Mouse (Mus musculus): ENCODE measurements around the gene Fcgr1. TPM values are rescaled to one million over a fixed set of nuclear protein-coding genes. Genes with fewer than 3 reads are reported as not detected.
"Not testable (repeated sequence)": the region's sequence is repeated elsewhere in the genome, so short reads cannot be mapped to it uniquely, and the experiment has no call there.

Fcgr1 gene
- polyA plus RNA-seq, 1 experiment, result 0.02 TPM

DNA sequence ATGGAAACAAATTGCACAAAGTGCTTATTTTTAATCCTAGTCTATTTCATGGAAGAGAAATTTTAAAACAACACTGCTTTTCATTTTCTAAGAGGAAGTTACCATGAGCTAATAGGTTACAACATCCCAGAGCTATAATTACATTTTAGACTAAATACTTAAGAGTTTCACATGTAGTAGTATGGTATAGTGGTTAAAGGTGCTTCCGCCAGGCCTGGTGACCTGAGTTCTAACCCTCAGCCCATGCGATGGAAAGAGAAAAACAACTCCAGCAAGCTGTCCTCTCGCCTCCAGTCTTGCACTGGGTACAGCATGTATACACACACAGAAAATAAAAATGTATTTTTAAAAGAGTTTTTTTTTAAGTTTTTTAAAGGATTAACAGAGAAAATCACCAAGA is 42.0 kb downstream of the Fcgr1 start:
- peaks cover 2% of the 10 kb centered on the region for H3K79me3 ChIP-seq (ENCODE audit: low read depth)
- TF ChIP-seq FOSL1 (IDR thresholded peaks at IDR 0.05; ENCODE audit: insufficient read depth, low read length, poor library complexity, severe bottlenecking) (no peak), CEBPB (IDR thresholded peaks at IDR 0.05; ENCODE audit: low read depth) (no peak), USF1 (IDR thresholded peaks at IDR 0.05; ENCODE audit: low read depth) (no peak), MYOD1 (IDR thresholded peaks at IDR 0.05; ENCODE audit: control insufficient read depth, insufficient read length, low read depth) (no peak), CTCF (IDR thresholded peaks at IDR 0.05; ENCODE audit: control insufficient read depth, insufficient read depth, insufficient read length) (no peak), MAX (IDR thresholded peaks at IDR 0.05) (no peak), MYOG (IDR thresholded peaks at IDR 0.05; ENCODE audit: control insufficient read depth, extremely low read depth, insufficient read length) (no peak)
- H3K79me2 ChIP-seq (ENCODE audit: control insufficient read depth, insufficient read depth), result no peaks in the 10 kb centered on the region
- H3K36me3 ChIP-seq (ENCODE audit: control insufficient read depth, insufficient read depth), result no peaks in the 10 kb centered on the region
- H3K4me3 ChIP-seq (ENCODE audit: insufficient read depth, poor library complexity, severe bottlenecking), result no peak overlapping the region
- no peaks in the 10 kb centered on the region for H3K27me3 ChIP-seq (ENCODE audit: control insufficient read depth, insufficient read depth, insufficient read length)
- no peak overlapping the region for H3ac ChIP-seq (ENCODE audit: control insufficient read depth, insufficient read length, low read depth)

DNA sequence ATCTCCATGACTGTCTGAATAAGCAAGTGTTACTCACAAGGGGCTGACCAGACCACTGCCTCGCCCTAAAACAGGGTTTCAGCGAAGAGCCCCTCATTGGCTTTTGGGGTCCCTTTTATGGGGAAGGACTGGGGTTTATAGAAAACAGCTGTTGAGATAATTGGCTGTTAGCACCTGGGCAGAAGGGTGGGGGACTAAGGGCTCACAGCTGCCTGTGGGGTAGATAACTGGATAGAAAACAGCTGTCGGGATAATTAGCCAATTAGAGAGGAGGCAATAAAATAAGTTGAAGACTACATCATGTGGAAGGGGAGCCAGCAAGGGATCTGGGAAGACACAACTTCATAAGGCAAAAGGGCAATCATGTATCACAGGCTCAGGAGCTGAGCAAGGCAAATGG is 42.9 kb downstream of the Fcgr1 start:
- Histone ChIP-seq H3K79me3 (ENCODE audit: low read depth) (peaks cover 2% of the 10 kb centered on the region), H3ac (ENCODE audit: control insufficient read depth, insufficient read length, low read depth) (no peak overlapping the region), H3K4me3 (ENCODE audit: insufficient read depth, poor library complexity, severe bottlenecking) (no peak overlapping the region), H3K79me2 (ENCODE audit: control insufficient read depth, insufficient read depth) (no peaks in the 10 kb centered on the region), H3K27me3 (ENCODE audit: control insufficient read depth, insufficient read depth, insufficient read length) (no peaks in the 10 kb centered on the region), H3K36me3 (ENCODE audit: control insufficient read depth, insufficient read depth) (no peaks in the 10 kb centered on the region)
- no peak for TF ChIP-seq USF1 (IDR thresholded peaks at IDR 0.05; ENCODE audit: low read depth)
- TF ChIP-seq FOSL1 (IDR thresholded peaks at IDR 0.05; ENCODE audit: insufficient read depth, low read length, poor library complexity, severe bottlenecking), result no peak
- TF ChIP-seq CTCF (IDR thresholded peaks at IDR 0.05; ENCODE audit: control insufficient read depth, insufficient read depth, insufficient read length), result no peak
- TF ChIP-seq MYOG (IDR thresholded peaks at IDR 0.05; ENCODE audit: control insufficient read depth, extremely low read depth, insufficient read length), result no peak
- no peak for TF ChIP-seq MYOD1 (IDR thresholded peaks at IDR 0.05; ENCODE audit: control insufficient read depth, insufficient read length, low read depth)
- TF ChIP-seq CEBPB (IDR thresholded peaks at IDR 0.05; ENCODE audit: low read depth), result no peak
- no peak for TF ChIP-seq MAX (IDR thresholded peaks at IDR 0.05)

DNA sequence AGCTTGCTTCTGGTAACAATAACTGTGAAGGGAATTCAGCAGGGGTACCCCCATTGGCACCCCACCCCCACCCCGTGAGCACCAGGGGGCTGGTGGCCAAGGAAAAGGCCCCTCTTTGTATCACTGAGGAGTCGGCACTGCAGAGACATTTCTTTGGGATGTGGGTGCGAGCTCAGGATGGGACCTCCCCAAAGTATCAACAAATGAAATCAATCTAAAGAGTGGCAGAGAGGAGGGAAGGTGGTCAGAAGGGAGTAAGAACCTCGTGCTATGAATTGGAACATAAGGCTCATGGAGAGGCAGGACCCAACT is 44.8 kb downstream of the Fcgr1 start:
- no peaks in the 10 kb centered on the region for H3K79me2 ChIP-seq (ENCODE audit: control insufficient read depth, insufficient read depth)
- peak overlapping the region; percentile 3 for H3K4me3 ChIP-seq (ENCODE audit: insufficient read depth, poor library complexity, severe bottlenecking)
- H3K36me3 ChIP-seq (ENCODE audit: control insufficient read depth, insufficient read depth), result no peaks in the 10 kb centered on the region
- no peak for TF ChIP-seq FOSL1 (IDR thresholded peaks at IDR 0.05; ENCODE audit: insufficient read depth, low read length, poor library complexity, severe bottlenecking)
- TF ChIP-seq CEBPB (IDR thresholded peaks at IDR 0.05; ENCODE audit: low read depth), result no peak
- no peak for TF ChIP-seq MYOG (IDR thresholded peaks at IDR 0.05; ENCODE audit: control insufficient read depth, extremely low read depth, insufficient read length)
- no peak for TF ChIP-seq MYOD1 (IDR thresholded peaks at IDR 0.05; ENCODE audit: control insufficient read depth, insufficient read length, low read depth)
- no peak for TF ChIP-seq CTCF (IDR thresholded peaks at IDR 0.05; ENCODE audit: control insufficient read depth, insufficient read depth, insufficient read length)
- no peak for TF ChIP-seq MAX (IDR thresholded peaks at IDR 0.05)
- TF ChIP-seq USF1 (IDR thresholded peaks at IDR 0.05; ENCODE audit: low read depth), result no peak
- peaks cover 2% of the 10 kb centered on the region for H3K79me3 ChIP-seq (ENCODE audit: low read depth)
- H3ac ChIP-seq (ENCODE audit: control insufficient read depth, insufficient read length, low read depth), result no peak overlapping the region
- H3K27me3 ChIP-seq (ENCODE audit: control insufficient read depth, insufficient read depth, insufficient read length), result no peaks in the 10 kb centered on the region

DNA sequence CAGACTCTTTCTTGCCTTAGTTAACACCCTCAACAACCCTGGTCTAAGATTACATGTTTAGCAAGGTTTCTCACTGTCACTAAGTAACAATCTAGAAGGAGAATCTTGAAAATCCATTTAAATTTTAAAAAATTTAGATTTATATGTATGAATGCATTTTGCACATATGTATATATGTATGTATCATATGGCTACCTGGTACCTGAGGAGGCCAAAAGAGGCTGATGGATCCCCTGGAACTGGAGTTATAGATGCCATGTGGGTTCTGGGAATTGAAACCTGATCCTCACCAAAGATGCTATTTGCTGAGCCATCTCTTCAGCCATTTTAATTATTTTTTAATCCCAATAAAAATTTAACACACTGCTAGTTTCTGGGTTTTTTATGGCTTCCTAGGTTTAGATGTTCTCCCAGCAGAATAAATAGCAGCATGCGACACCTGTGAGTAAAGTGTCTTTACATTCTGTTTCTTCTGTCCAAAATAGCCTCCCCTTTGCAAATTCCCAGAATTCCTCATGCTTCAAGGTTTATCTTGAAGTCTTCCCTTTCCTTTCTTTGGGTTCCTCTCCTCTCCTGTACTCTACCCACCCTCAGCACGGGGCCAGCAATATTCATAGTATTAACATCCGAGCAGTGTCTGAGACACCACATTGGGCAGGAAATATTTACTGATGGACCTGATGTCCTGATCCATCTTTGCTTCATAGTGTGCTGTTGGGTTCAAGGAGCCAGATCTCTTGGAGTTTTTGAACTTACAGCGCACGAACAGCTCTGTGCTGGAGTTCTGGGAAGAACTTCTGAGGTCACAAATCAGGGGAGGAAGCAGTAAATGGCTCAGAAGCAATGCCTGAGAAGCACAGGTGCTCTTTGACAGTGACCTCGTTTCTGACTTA is 45.4 kb downstream of the Fcgr1 start:
- no peak for TF ChIP-seq USF1 (IDR thresholded peaks at IDR 0.05; ENCODE audit: low read depth)
- TF ChIP-seq CEBPB (IDR thresholded peaks at IDR 0.05; ENCODE audit: low read depth), result no peak
- TF ChIP-seq MYOD1 (IDR thresholded peaks at IDR 0.05; ENCODE audit: control insufficient read depth, insufficient read length, low read depth), result no peak
- TF ChIP-seq MYOG (IDR thresholded peaks at IDR 0.05; ENCODE audit: control insufficient read depth, extremely low read depth, insufficient read length), result no peak
- no peak for TF ChIP-seq FOSL1 (IDR thresholded peaks at IDR 0.05; ENCODE audit: insufficient read depth, low read length, poor library complexity, severe bottlenecking)
- TF ChIP-seq CTCF (IDR thresholded peaks at IDR 0.05; ENCODE audit: control insufficient read depth, insufficient read depth, insufficient read length), result no peak
- no peak for TF ChIP-seq MAX (IDR thresholded peaks at IDR 0.05)
- H3K79me3 ChIP-seq (ENCODE audit: low read depth), result peaks cover 2% of the 10 kb centered on the region

DNA sequence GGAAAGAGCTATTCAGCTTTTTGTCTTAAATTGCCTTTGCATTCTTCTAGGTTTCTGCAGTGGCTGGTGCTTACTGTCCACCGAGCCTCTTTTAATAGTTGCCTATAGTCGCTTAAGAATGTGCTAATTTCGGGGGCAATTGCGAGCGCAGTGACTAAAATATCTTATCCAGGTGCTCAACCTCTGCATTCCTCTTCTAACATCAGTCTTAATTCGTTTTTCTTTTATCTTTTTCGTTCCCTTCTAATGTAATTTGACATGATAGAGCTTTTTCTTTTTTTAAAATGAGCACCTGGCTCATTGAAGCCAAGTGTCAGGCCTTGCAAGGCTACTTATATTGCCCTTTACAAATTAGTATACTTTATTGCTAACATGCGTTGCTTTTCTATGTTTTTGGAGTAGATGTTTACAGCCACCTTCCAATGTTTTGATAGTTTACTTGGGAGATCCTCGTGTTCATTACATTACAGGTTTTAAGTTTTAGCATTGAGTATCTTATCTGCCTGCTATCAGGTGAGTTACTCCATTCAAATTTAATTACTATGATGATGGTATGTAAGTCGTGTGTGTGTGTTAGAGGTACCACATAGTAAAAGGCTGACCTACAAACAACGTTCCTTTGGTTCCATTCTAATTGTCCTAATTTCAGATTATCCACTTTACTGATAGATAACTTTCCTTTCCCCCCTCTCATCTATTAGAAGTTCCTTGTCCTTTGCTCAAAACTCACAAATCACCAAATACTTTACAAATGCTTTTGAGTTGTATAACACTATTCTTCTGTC is 46.2 kb downstream of the Fcgr1 start:
- H3K79me3 ChIP-seq (ENCODE audit: low read depth), result peaks cover 2% of the 10 kb centered on the region
- peak overlapping the region; percentile 67 for H3ac ChIP-seq (ENCODE audit: control insufficient read depth, insufficient read length, low read depth)
- H3K36me3 ChIP-seq (ENCODE audit: control insufficient read depth, insufficient read depth), result no peaks in the 10 kb centered on the region
- no peaks in the 10 kb centered on the region for H3K27me3 ChIP-seq (ENCODE audit: control insufficient read depth, insufficient read depth, insufficient read length)
- H3K79me2 ChIP-seq (ENCODE audit: control insufficient read depth, insufficient read depth), result no peaks in the 10 kb centered on the region
- no peak for TF ChIP-seq USF1 (IDR thresholded peaks at IDR 0.05; ENCODE audit: low read depth)
- no peak for TF ChIP-seq CEBPB (IDR thresholded peaks at IDR 0.05; ENCODE audit: low read depth)
- no peak for TF ChIP-seq CTCF (IDR thresholded peaks at IDR 0.05; ENCODE audit: control insufficient read depth, insufficient read depth, insufficient read length)
- TF ChIP-seq MAX (IDR thresholded peaks at IDR 0.05), result no peak
- no peak for TF ChIP-seq FOSL1 (IDR thresholded peaks at IDR 0.05; ENCODE audit: insufficient read depth, low read length, poor library complexity, severe bottlenecking)
- TF ChIP-seq MYOG (IDR thresholded peaks at IDR 0.05; ENCODE audit: control insufficient read depth, extremely low read depth, insufficient read length), result no peak
- no peak for TF ChIP-seq MYOD1 (IDR thresholded peaks at IDR 0.05; ENCODE audit: control insufficient read depth, insufficient read length, low read depth)
- H3K4me3 ChIP-seq (ENCODE audit: insufficient read depth, poor library complexity, severe bottlenecking), result peak overlapping the region; percentile 25

More for the DNA sequence above, 45.4 kb downstream of the Fcgr1 start:
- peak overlapping the region; percentile 25 for H3K4me3 ChIP-seq (ENCODE audit: insufficient read depth, poor library complexity, severe bottlenecking)
- peak overlapping the region; percentile 35 for H3ac ChIP-seq (ENCODE audit: control insufficient read depth, insufficient read length, low read depth)
- no peaks in the 10 kb centered on the region for H3K79me2 ChIP-seq (ENCODE audit: control insufficient read depth, insufficient read depth)
- no peaks in the 10 kb centered on the region for H3K36me3 ChIP-seq (ENCODE audit: control insufficient read depth, insufficient read depth)
- H3K27me3 ChIP-seq (ENCODE audit: control insufficient read depth, insufficient read depth, insufficient read length), result no peaks in the 10 kb centered on the region

DNA sequence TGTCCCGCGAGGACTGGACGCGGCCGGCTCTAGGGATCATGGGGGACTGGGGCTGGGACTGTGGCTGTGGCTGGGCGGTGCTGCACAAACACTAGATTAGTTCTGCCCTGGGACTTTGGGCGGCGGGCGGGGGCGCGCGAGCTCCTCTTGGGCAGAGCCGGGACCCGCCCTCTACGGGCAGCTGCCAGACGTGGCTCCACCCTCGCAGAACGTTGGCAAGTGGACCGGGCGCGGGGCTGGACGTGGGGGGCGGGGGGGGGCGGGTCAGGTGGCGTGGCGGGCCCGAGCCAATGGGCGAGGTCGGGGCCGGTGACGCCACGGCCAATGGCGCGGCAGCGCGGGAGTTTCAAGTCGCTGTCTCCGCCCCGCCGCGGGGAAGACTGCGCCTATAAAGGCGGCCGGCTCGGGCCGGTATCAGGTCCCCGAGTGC is 47.3 kb downstream of the Fcgr1 start, which contains the start of gene Hist2h3c1:
Gene Hist2h3c1 (plus strand): TSS at position 259 of the 430 bp plus-strand sequence.
- H3K4me3 ChIP-seq (ENCODE audit: insufficient read depth, poor library complexity, severe bottlenecking), result peak within 1 kb of the TSS; percentile 25
- H3K79me2 ChIP-seq (ENCODE audit: control insufficient read depth, insufficient read depth); H3K36me3 ChIP-seq (ENCODE audit: control insufficient read depth, insufficient read depth); H3K27me3 ChIP-seq (ENCODE audit: control insufficient read depth, insufficient read depth, insufficient read length); H3K79me3 ChIP-seq (ENCODE audit: low read depth): not testable (repeated sequence)
- peak within 1 kb of the TSS; percentile 67 for H3ac ChIP-seq (ENCODE audit: control insufficient read depth, insufficient read length, low read depth)

DNA sequence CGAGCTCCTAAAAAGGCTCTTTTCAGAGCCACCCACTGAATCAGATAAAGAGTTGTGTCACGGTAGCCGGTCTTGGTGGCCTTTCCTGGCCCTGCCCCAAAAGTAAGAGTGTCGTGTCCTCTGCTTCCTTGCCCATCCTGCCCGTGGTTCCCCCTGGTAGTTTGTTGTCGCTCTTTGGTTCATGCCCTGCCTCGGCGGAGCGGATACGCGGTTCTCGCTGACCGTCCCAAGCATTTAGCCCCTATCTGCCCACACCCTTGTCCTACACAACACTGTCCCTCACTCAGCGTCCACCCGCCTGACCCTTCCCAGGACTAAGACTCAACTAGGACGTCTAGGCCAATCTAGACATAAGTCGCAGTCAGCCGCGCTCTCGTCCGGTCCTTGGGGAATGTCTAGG is 47.8 kb downstream of the Fcgr1 start:
- not testable (repeated sequence) for H3ac ChIP-seq (ENCODE audit: control insufficient read depth, insufficient read length, low read depth); H3K79me3 ChIP-seq (ENCODE audit: low read depth); H3K79me2 ChIP-seq (ENCODE audit: control insufficient read depth, insufficient read depth); H3K4me3 ChIP-seq (ENCODE audit: insufficient read depth, poor library complexity, severe bottlenecking); H3K27me3 ChIP-seq (ENCODE audit: control insufficient read depth, insufficient read depth, insufficient read length); H3K36me3 ChIP-seq (ENCODE audit: control insufficient read depth, insufficient read depth)

Data from C2C12 (cell line).